Mouse (Mus musculus) ovary, postnatal 10 days (tissue): Measurements from ENCODE around the gene Polr1d.

Experiments used
- DNase-seq: peaks from one replicate; pipeline ENCODE4 v3.0.0; 2022; ENCODE audit warnings: low spot score

The Polr1d gene

DNA sequence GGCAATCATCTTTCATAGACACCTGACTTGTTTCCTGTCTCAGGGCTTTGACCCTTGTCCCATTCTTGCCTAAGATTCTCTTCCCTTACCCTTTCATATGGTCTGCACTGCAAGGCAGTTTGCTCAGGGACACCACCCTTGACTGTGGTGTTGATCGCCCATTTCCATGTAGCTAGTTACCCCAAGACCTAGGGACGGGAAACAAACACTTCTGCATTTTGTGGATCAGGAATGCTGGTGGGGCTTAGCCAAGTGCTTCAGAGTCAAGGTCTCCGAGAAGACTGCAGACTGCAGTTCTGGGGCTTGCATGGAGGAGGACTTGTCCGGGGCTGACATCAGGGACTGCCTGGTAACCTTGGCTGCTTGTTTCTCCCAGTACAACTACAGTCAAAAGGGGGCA, 10.0 kb downstream of the Polr1d start:
- DNase-seq = no peak

DNA sequence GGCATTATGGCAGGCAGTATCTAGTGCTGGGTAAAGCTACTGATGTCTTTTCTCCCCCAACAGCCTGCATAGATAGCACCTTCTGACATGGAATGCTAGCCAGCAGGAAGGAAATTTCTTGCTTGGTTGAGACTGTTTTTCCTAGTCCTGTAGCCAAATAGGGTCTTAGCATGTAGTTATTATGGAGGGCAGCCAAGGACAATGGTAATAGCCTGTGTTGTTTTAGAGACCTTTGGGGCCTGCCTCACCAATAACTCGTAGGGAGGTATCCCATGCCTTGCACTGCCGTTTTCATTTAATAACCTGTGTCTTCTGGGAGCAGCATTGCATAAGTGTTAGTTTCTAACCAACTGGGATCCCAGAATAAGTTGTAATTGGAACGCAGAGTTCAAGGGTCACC, 13.0 kb downstream of the Polr1d start:
- no peak for DNase-seq

DNA sequence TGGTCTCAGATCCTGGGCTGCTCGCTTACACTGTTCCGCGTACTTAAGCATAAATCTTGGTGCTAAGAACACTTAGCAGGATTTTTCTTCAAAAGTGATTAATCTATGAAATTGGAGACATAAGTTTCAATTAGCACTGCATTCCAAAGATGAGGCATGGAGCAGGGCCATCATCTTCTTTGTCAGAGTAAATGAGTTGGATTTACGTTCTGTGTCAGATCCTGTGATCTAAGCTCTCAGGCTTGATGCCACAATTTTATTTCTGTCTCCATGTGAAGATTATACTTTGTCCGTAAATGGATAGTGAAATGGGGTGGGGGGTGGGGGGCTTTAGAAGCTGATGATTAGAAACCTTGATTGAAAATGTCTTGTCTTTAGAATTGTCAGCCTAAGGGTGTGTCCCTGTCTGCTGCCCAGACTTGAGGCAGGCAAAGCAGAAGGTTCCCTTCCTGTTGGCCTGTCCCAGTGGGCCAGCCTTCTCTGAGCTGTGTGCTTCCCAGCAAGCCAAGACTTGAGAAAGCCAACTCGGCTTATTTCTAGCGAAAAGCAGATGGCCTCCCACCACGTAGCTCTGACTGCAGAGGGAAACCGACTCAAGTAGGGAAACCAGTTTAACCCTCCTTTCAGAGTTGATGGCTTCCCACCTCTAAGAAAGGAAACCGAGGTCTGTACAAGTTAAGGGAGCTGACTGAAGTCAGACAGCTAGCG, 13.6 kb downstream of the Polr1d start:
- DNase-seq = no peak

DNA sequence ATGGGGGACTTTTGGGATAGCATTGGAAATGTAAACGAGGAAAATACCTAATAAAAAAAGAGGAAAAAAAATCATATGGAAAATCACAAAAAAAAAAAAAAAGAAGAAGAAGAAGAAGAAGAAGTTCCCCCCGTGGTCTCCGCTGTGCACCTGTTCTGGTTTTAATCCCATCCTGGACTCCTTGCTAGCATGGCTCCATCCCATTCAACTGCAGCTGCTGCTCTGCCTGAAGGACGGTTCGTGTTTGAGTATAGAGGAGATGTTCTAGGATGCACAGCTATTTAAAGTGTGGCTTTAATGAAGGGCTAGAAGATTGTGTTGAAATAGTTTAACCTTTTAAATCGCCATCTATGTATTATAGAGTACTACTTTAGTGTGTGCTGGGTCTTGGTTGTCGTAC, 15.6 kb downstream of the Polr1d start:
- no peak for DNase-seq

DNA sequence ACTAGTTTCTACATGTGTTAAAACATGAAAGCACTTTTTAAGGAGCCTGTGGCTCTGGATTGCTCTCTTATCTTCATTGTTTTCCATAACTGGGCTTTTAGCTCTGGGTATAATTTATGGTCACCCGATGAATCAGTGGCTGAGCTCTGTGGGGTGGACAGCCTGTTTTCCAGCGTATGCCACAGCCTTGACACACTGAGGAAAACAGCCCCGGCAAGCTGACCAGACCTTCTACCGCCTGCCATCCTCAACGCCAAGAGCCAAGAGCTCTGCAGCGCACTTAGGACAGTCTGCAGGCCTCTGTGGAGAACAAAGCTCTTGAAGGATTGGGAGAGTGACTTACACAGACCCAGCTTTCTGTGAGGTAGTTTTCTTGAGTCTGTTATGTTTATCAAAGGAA, 17.4 kb downstream of the Polr1d start:
- DNase-seq = no peak

DNA sequence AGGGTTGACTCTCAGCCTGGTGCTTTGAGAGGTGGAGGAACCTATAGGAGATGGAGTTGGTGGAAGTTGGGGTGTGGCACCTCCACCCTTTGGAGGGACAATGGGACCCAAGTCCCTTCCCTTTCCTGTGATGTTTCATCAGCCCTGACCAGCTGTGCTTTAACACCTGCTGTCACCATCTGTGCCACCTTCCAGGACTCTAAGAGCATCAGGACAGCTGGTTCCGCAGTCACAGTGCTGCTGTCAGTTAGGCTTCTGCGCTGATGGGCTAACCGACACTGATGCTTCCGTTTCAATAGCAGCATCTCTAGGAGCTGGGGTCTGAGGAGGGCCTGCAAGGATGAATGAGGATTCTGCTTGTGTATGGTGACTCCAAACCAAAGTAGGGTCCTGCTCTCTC, 19.7 kb downstream of the Polr1d start:
- no peak for DNase-seq

DNA sequence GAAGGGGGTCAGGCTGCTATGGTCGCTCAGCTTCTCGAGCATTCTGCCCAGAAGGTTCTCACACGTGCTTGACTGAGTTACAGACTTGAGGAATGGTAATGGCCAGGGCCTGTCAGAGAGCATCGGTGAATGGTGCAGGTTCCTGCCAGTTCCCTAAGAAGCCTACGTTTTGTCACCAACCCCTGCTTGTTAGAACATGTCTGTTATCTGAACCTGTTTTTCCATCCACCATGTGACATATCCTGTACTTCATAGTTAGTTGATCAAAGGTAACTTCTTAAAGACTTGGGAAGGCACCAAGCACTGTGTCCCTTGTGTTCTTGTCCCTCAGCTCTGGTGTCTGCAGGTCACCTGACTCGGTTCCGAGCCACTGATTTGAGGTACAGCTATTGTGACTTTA, 21.8 kb downstream of the Polr1d start:
- no peak for DNase-seq

DNA sequence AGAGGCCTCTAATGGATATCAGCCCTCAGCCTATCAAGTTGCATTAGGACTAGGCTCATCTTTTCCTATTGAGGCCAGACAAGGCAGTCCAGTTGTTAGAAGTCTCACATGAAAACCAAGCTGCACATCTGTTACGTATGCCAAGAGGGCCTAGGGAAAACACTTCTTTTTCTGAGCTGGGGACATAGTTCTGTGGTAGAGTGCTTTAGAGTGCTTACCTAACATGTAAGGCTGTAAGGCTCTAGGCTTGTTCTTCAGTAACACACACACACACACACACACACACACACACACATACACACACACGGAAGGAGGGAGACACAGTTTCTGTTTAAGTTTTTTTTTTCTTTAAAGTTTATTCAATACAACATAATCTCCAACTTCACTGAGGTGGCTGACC, 23.3 kb downstream of the Polr1d start:
- no peak for DNase-seq

DNA sequence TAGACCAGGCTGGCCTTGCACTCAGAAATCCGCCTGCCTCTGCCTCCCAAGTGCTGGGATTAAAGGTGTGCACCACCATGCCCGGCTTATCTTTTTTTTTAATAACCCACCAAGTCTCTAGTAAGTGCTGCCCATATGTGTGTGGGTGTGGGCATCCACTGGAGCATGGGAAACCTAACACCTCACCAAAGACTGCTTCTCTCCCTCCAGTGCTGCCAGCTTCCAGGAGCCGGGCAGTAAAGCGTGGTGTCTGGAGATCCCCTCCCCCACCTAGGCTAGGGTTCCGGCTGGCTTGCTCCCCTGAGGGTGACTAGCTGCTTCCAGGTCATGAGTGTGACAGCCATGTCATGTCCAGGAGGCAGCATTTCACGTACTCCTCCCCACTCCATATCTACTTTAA, 25.4 kb downstream of the Polr1d start:
- DNase-seq = no peak

DNA sequence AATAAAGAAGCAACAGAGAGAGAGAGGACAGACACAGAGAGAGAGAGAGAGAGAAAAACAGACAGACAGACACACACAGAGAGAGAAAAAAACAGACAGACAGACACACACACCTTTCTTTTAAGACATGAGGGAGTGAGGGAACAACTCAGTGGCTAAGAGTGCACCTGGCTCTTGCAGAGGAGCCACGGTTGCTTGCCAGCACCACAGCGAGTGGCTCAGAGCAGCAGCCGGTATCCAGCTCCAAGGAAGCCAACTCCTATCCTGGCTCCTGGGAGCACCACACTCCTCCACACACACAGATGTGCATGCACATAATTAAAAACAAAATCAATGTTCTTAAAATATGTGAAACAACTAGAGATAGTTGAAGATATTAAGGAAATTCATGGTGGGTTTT, 30.4 kb downstream of the Polr1d start:
- DNase-seq = no peak

DNA sequence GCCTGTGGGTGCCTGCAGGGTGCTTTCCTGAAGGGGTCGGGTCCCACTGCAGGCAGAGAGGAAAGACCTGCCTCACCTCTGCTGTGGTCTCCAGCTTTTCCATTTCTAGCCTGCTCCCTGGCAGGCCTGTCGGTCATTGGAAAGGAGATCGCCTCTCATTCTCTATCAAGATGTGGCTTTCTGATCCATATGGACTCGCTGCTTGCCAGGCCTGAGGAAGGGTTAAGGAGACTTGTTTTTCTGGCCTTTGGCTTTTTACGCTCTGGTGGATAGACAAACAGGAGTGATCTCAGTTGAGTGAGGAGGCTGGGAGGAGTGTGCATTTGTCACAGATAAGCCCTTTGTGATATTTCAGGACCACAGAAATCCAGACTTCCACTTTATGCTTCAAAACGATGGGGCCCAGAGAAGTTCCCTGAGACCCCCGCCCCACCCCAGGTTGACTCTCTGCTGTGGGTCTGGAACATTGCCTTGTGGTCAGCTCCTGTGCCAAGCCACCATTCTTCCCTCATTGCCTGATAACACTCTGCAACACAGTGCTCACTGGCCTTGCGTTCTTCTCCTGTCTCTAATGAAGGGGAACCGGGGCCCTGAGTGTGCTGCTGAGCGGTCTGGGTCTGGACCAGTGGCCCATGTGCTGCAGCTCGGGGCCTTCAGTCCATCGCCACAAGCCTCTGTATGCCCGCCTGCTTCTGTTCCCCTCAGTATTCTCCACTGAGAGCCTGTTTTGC, 32.2 kb downstream of the Polr1d start:
- no peak for DNase-seq

DNA sequence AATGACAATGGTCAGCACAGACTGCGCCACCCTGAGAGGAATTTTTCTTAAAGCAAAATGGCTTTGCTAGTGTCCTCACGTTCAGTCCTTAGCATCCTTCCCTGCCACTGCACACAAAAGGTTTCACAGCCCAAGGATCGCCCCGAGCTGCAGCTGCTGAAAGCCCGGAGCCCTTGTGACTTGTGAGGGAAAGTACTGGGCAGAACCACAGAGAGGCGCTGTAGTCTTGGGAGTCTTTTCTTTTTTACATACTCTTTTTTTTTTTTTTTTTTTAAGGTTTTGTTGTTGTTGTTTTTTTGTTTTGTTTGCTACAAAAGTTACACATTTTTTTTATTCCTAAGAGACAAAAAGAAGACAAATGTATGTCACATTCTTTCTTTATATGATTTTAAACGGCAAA, 37.9 kb downstream of the Polr1d start:
- DNase-seq = no peak

DNA sequence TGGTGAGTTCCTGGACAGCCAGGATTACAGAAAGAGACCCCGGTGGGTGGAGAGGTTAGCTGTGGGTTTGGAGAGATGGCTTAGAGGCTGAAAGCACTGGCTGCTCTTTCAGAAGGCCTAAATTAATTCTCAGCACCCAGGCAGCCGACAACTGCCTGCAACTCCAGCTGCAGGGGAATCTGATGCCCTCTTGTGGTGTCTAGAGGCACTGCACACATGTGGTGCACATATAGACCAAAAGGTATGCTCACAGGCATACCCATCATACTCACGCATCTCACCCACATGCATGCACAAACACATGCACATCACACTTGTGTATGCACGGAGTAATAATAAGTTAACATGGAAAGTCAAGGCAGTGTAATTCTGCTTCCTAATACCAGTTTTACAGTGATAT, 38.8 kb downstream of the Polr1d start:
- no peak for DNase-seq

DNA sequence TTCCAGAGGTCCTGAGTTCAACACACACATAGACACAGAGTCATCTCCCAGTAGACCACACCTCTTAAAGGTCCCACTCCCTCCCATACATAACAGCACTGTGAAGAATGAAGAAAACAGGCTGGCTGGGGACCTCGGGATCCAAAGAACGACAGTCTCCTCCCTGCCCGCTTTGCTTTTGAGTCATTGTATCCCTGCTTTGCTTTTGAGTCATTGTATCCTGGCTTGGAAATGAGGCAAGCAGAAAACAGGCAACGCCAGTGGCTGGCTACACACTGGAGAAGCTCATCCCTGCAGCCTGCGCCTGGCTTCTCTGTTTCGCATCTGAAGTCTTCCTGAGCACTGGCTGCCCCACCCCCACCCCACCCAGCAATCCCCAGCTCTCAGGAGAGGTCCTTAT, 40.2 kb downstream of the Polr1d start:
- DNase-seq = no peak

DNA sequence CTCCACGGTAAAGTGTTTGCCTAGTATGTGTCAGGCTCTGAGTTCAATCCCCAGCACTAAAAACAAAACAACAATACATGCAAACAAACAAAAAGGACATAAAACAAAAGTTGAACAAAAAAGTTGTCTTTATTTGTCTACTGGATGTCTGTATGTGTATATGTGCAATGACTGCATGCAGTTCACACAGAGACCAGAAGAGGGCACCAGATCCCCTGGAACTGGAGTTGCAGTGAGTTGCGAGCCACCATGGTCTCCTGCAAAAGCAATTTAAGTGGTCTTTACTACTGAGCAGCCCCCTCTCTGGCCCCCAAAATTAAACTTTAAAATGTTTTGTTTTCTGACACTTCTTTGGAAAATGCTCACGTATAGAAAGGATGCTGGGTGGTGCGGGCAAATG, 44.3 kb downstream of the Polr1d start:
- DNase-seq = no peak

DNA sequence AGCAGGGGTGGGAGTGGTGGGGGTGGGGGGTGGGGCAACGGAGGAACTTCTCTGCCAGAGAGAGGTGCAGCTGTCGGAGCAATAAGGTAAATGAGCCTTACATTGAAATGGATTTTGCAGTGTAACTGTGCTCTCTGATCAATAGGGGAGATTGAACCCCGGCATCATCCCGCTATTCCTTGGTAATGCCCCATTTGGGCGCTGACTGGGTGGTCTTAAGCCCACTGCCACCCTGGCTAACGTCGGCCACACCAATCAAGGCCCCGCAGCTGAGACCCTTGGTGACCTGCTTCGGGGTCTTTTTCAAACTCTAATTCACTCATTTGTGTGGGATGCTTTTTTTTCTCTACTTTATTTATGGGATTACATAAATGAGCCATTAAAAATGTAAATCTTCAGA, 47.9 kb downstream of the Polr1d start:
- no peak for DNase-seq

DNA sequence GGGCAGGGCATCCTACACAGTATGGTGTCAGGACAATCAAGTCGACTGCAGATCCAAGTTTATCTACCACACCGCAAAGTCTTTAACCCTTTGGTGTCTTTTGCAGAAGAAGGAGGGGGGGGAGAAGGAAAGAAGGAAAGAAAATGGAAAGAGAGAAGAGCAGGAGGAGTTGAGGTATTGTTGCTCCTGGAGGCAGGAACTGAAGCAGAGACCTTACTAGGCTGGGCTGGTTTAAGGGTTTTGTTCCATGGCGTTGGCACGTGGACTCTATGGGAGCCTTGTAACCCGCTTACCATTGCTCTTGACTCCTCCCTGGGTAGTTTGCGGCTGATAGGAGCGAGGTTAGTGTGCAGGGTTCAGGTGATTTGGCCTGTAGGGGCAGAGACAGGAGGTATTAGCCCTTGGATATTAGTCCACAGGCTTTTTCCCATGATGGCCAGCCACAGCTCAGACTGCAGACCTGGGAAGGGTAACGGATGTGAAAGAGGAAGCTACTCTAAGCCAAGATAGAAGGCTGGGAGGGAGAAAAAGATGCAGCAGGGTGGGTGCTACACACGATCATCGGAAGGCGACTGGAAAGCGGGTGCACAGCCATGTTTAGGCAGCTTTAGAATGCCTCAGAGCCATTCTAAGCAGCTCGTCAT, 48.8 kb downstream of the Polr1d start:
- no peak for DNase-seq

DNA sequence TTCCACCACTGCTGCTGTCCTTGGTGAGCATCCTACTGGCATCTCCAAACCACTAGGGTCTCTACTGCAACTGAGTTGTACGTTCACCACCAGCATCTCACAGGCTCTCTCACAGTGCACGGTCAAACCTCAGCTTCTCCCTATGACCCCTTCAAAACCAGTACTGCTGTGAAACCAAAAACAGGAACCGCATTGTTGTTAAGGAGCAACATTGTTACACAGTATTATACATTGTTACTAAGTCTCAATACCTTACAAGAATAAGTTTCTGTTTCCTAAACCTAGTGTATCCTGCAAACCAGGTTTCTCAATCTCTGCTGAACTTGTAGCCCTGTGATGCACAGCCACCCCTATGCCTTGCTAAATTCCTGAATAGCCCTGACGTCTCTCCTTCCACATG, 51.0 kb downstream of the Polr1d start:
- DNase-seq = no peak

DNA sequence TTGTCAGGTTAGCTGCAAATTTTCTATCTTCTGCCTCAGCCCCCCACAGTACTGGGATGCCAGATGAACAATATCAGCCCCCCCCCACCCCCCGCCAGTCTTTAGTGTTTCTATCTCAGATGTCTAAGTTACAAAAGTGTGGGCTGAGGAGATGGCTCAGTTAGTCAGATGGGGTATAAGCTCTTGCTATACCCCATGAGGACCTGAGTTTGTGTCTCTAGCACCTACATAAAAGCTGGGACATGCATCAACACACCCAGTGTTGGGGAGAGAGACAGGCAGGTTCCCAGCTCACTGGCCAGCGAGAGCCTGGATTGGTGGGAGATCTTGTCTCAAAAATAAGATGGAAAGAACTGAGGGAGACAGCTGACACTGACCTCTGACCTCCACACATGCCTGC, 52.6 kb downstream of the Polr1d start:
- DNase-seq = no peak

DNA sequence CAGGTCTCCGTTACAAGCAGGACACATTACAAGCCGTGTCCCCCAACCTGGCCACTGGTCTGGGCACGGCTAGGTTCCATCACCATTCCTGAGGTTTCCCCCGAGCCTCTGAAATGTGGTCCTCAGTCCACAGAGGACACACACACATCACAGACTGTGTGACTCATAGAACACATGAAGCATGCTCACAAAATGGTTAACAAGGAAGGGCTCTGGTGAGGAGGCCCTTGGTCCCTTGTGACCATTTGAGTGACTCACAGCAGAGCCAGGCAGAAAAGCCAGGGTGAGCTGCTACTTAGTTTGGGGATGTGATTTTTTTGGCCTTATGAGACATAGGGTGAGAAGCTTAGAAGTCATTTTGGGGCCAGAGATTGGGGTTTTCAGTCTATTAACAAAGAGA, 55.1 kb downstream of the Polr1d start:
- no peak for DNase-seq

DNA sequence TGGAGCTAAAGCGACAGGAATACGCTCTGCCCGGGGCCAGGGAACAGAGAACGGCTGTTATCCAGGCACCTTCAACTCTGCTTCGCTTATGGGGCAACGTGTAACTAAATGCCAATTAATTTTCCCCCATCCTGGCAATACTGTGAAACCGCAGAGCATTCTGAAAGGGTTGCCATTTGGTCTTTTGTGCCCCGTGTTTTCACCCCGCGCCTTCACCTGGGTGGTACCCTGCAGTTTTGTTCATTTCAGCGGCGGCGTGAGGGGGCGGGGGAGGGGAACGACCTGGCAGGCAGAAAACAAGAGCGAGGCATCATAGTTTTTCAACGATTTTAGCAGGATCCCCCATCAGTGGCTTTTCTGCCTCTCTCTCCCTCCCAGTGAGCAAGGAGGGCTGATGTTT, 56.8 kb downstream of the Polr1d start:
- no peak for DNase-seq

DNA sequence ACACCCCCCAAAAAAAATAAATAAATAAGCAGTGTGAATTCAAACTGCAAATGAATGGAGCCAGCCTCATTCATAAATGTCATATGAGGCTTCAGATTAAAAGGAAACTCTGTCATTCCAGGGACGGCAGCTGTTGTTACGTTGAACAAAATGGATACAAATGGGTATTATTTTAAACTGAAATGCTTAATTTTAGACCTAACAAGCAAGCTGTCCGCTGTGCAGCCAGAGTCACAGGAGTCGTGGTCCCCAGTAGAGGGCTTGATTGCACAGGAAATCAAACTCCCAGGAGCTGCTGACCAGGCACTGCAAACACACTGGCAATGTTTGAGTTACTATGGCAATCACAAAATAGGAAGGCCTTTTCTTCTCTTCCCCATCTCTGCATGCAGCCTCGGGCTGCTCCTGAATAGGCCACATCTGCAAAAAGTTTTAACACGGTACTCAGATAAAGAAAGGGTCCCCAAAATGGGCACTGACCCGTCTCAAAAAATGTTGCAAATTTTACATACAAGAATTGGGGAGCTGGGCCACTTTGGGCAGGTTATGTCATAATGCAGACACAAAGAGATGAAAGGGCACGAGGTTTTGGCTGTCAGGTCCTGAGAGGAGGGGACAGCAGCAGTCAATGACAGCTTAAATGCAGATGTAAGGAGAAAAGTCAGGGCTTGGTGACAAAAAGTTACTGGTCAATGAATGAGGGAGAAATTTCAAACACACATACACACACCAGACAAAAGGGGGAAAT, 57.7 kb downstream of the Polr1d start:
- DNase-seq = no peak

DNA sequence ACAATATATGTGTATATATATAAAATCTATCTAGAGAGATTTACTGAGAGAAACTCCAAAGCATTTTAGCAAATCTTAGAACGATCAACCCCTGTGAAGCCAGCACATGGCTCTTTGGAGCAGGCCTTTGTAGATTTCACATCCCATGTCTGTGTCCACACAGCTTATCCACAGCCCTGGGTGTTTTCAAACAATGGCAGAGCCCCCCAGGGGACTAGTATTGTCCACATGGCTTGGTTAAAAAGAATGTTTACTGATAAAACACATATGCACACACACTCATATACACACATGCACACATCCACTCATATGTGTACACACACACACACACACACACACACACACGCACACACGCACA, 58.2 kb downstream of the Polr1d start:
- no peak for DNase-seq
